Comparison of ENCODE assay signal across 13 mouse cellular contexts in the genomic region with DNA sequence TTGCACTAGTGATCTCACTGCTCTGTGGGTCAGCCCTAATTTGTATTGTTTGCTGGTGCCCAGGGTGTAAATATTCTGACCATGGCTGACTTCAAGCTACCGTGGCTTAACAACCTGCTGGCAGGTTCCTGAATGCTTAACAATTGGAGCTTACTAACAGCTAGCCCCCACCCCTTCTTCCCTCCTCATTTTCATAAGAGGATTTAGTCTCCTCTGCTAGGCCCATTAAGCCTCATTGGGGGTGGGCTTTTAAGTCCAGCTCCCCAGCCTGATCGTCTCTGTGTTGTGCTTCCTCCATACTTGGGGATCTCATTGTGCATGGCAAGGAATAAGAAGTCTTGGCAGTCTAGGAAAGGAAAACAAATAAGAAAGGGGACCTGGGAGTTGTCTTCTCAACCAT.
"Had no signal": no experiment of that assay in that cellular context is flagged by ENCODE, and none has a peak within 500 bp of the region (broad histone marks: within the 10 kb centered on the region; RNA-seq: fewer than 3 reads in every experiment).

No protein-coding gene starts in this region.

- H3K27me3 ChIP-seq: limb, embryonic 15.5 days; liver, embryonic 13.5 days; lung, embryonic 15.5 days; neural tube, embryonic 13.5 days had no signal

- H3K4me3 ChIP-seq: limb, embryonic 15.5 days; liver, embryonic 13.5 days; lung, embryonic 15.5 days; neural tube, embryonic 13.5 days had no signal

- H3K36me3 ChIP-seq: limb, embryonic 15.5 days; liver, embryonic 13.5 days; lung, embryonic 15.5 days; neural tube, embryonic 13.5 days had no signal

- H3K9me3 ChIP-seq: limb, embryonic 15.5 days; liver, embryonic 13.5 days; lung, embryonic 15.5 days; neural tube, embryonic 13.5 days had no signal

- DNase-seq: kidney, adult 8-10 months; kidney, postnatal 25 days; layer of hippocampus, adult 9-11 months; layer of hippocampus, postnatal 36 days; liver, embryonic 13.5 days; liver, postnatal 0 days; lung, postnatal 14 days; thymus, postnatal 4 days had no signal

- ATAC-seq: intestine, postnatal 0 days; liver, postnatal 0 days had no signal

- H3K4me1 ChIP-seq: limb, embryonic 15.5 days; liver, embryonic 13.5 days; lung, embryonic 15.5 days had no signal

- H3K9ac ChIP-seq: limb, embryonic 15.5 days; liver, embryonic 13.5 days; liver, postnatal 0 days; lung, embryonic 15.5 days; neural tube, embryonic 13.5 days had no signal

- H3K27ac ChIP-seq: limb, embryonic 15.5 days; liver, embryonic 13.5 days; lung, embryonic 15.5 days; neural tube, embryonic 13.5 days; stomach, postnatal 0 days had no signal

- H3K4me2 ChIP-seq: limb, embryonic 15.5 days; liver, embryonic 13.5 days; lung, embryonic 15.5 days; neural tube, embryonic 13.5 days had no signal
